Mouse (Mus musculus) yolk sac, embryonic 10.5 days (tissue): ENCODE measurements around the gene Ccdc116.
A peak's percentile ranks its signal among the peaks of the same experiment; 100 is the strongest.
"Not testable (repeated sequence)": the region's sequence is repeated elsewhere in the genome, so short reads cannot be mapped to it uniquely, and the experiment has no call there.

Experiments
- DNase-seq: peaks from one replicate; pipeline ENCODE4 v3.0.0-alpha.2; 2017; ENCODE audit warnings: low spot score

Gene Ccdc116

DNA sequence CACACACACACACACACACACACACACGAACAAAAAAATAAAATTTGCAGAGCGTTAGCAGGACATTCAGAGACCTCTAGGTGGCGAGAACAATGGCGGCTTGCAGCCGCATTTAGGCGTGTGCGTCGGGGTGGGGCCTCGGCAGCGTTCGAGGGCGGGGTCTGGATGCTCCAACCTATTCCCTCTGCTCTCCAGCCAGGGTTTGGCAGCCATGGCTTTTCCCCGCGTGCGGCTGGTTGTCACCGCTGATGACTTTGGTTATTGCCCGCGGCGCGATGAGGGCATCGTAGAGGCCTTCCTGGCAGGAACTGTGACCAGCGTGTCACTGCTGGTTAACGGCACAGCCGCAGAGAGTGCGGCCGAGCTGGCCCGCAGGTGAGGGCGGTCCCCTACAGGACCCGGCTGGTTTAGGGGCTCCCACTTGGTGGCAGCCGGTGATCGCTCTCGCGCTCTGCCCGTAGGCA is at the start of gene Ccdc116:
Gene Ccdc116 (minus strand): TSS at position 458 of the 464 bp plus-strand sequence.
- DNase-seq = peak; percentile 81

DNA sequence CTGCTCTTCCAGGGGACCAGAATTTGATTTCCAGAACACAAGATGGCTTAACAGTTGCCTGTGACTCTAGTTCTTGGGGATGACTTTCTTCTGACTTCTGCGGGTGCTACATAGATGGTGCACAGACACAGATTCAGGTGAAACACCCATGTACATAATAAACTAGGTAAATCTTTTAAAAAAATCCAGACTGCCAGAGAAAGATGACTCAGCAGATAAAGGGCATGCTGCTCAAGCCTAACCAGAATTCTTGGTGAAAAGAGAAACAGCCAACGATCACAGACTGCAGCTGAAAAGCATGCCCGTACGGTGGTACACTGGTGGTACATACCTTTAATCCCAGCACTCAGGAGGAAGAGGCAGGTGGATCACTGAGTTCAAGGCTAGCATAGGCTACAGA is 46.8 kb upstream of the Ccdc116 start:
- DNase-seq = no peak

DNA sequence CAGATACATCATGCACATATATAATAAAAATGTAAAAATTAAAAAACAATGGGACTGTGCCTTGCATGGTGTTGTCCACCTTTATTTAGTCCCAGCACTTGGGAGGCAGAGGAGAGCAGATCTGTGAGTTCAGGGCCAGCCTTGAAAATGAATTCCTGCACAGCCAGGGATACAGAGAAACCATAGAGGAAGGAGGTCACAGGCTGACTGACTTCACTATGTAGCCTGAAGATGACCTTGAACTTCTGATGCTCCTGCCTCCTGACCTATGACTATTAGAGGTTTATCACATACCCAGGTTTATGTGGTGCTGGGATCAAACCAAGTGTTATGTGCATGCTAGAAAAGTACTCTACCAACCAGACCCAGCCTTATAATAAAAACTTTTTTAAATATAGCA is 38.4 kb upstream of the Ccdc116 start:
- no peak for DNase-seq

DNA sequence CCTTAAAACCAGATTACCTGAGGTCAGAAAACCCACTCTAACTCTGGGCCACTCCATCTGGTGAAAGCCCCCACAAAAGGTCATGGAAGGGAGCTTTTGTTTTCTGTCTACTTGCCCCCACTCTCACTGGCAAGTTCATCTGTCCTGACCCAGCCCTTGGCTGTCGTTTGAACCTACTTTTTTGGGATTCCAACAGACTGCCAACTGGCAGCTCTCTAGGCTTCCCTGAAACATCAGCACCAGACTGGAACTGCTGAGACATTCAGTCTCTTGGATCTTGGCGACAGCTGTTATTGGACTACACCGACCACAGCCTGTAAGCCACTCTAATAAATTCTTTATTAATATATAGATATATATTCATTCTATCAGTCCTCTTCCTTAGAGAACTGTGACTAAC is 36.0 kb upstream of the Ccdc116 start:
- DNase-seq = no peak

DNA sequence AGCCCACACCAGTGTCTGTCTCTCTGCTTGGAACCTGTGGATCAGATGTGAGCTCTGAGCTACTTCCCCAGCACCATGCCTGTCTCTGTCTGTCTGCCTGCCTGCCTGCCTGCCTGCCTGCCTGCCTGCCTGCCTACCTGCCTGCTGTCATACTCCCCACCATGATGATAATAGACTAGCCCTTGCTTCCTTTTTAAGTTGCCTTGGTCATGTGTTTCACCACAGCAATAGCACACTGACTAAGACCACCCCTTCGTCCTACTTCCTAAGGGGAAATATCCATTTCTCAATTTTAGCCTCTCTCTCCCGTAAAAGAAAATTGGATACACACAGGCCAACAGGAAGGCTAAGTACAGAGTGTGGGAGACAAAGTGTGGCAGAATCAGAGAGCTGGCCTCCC is 35.1 kb upstream of the Ccdc116 start:
- no peak for DNase-seq

DNA sequence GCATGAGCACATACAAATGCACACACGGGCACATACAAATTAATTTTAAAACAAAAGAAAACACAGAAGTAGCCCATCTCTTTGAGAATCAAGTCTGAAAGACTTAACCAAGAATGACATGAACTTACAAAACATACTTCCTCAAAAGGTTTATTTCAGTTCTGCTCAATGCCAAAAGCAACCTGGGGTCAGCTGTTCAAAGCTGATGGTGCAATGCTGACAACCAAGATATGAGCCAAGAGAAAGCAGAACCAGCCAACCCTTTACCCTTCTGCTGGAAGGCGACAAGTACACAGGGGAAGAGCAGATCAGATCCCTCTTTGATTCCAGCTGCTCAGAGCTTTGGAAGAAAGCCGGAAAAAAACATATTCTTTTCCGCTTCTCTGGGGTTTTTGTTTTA is 34.4 kb upstream of the Ccdc116 start:
- no peak for DNase-seq

DNA sequence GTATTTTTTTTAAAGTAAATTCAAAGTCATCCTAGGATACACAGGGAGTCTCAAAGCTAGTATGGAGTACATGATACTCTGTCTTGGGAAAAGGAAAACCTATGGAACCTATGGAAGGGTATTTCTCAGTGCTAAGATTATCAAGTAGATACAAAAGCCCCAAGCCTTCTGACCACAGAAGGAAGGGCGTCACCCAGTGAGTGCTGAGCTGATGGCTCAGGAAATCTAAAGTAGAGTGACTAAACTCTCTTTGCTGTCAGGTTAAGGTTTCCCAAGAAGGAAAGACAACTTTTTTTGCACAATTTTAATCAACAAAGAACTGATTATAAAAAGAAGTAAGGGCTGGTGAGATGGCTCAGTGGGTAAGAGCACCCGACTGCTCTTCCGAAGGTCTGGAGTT is 32.7 kb upstream of the Ccdc116 start:
- no peak for DNase-seq

DNA sequence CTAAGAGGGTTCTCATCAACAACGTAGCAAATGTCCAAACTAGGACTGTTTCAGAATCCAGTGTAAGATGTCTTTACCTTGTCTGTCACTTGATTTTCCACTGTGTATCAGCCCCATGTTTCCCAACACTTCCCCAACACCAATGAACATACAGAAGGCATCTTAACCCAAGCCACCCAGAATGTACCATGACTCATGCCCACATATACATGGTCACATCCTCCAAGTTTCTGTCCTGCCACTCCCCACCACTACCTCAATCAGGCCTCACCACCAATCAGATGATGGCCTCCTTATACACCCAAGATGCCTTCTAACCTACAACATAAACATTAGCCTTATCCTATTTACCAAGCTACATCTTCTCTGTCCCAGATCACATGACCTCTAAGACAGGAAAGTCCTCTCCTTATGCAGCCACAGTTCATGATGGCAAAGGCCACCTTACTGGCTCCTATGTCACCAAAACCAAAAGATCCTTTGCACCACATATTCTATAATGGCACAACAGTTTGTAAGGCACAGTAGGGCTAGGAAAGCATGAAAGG is 30.7 kb upstream of the Ccdc116 start:
- DNase-seq = no peak

DNA sequence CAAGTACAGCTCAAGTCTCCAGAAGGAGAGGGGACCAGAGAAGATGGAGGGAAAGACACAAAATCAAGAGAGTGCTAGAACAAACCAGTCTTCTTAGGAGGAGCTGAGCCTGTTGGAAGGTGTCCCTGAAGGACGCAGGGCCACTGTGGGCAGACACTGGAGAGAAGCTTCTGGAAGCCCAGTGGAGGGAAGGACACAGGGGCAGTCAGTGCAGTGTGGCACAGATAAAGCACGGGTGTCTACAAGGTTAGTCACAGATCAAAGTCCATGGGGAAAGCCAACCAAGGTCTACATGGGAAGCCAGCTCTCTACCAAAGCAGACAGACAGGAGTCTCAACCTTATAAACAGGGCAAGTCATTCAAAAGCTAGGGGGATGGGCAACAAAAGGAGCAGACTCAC is 28.7 kb upstream of the Ccdc116 start:
- no peak for DNase-seq

DNA sequence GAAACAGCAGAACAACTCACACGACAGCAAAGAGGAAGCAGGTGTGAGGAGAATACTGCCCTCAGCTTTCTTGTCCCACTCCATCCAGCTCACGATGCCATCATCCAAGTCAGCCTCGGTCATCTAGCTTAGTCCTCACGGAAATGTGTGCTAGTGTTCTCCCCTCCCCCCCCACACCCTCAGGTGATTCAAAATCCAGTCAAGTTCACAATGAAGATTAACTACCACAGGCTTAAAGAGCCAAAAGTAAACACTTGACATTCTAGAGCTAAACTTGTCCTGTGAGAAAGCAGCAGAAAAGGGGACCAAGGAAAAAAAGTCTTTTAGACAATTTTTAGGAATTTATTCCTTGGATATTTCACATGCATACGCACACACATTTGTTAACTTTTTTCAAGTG is 21.0 kb upstream of the Ccdc116 start:
- no peak for DNase-seq

DNA sequence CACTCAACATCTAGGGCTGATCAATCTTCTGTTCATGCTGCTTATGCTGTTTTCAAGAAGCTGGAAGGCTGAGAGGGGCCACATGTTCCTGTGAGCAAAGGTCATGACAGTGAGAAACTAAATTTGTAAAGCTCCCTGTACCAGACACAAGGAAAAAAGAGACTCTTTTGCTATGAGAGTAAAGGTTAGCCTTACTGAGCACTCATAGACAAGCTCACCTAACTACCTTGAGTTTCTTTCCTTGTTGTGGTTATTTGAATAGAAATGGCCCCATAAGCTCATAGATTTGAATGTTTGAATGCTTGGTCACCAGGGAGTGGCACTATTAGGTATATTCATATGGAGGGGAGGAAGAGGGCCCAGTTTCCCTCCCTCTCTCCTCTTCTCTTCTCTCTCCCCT is 20.1 kb upstream of the Ccdc116 start:
- DNase-seq = no peak

DNA sequence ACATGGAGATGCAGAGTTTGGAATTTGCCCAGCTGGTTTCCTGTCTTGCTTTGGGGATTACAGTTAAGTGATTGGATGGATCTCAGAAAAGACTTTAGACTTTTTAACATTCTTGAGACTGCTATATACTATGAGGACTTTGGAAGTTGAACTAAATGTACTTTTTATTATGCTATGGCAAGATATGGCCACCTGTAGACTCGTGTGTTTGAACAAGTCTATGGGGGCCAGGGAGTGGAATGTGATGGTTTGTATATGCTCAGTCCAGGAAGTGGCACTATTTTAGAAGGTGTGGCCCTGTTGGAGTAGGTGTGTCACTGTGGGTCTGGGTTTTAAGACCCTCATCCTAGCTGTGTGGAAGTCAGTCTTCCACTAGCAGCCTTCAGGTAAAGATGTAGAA is 18.4 kb upstream of the Ccdc116 start:
- DNase-seq = not testable (repeated sequence)

DNA sequence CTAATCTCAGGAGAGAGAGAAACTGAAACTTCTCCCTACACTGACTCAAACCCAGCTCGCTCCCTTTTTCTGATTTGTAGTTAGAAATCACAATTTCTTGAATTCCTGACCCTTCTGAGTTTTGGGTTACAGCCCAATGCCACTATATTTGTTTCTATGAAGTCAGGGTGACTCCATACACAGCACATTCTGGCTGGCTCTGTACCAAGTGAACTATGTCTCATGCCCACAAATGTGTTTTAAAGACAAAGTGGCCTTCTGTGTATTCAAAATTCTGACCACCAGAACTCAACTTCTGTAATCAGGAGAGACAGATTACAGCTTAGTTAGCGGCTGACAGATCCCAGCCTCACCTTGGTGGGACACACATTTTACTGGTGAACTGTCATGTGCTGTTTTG is 7.3 kb upstream of the Ccdc116 start:
- DNase-seq = no peak

DNA sequence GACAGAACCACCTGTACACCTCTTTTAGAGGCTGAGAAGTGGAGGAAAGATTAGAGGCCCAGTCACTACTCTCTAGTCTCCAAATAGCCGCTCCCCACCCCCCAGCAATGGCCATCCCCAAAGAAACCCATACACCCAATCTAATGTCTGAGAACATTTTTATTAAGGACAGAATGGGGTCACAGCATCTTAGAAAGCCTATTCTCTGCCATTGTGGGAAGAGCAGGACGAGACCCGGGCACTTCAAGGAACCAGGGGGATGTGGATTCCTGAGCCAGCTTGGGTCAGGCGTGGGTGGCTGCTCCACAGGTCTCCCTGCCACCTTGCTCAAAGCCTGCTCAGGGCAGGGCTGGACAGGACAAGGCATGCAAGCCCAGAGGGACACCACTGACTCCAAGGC is 4.8 kb upstream of the Ccdc116 start:
- no peak for DNase-seq

DNA sequence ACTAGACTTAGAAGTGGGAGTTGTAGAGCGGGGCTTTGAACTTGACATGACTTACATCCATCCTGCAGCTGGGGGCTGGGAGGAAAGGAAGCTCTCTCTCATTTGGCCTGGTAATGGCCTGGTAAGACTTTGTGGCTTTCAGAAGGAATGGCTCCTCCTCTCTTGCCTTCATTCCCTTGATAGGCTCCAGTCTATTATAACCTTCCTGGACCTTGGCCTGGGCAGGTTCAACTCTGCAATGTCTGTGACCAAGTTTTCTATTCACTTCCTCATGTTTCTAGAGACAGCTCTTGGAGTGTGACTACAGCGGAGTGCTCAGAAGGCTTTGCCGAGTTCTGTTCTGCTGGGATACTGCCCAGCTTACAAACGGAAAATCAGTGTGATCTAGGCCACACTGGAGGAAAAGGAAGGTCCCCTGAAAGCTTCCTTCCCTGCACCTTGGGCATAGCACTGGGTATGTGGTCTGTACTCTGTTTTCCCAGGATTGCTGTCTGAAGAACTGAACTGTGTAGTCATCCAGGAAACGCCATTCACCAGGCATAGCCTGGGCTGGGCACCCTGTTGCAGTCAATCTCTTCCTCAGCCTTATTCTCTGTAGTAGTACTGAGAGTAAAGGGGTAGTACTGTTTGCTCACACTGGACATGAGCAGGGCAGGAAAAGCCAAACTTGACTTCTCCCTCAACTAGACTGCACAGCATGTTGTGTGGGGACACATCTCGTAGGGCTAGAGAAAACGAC is 3.7 kb upstream of the Ccdc116 start:
- peak; percentile 30 for DNase-seq

DNA sequence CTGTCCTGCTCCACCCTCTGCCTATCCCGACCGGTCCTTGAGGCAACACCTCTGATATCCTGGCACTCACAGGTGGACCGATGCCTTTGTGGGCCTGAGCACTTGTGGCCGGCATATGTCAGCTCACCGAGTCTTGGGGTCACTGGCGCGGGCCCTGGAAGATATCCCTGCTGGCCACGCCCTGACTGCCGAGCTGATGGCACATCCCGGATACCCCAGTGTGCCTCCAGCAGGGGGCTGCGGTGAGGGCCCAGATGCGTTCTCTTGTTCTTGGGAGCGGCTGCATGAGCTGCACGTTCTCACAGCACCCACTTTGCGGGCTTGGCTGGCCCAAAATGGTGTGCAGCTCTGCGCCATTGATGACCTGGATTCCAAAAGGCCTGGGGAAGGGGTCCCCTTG is 1.1 kb upstream of the Ccdc116 start:
- peak; percentile 50 for DNase-seq

DNA sequence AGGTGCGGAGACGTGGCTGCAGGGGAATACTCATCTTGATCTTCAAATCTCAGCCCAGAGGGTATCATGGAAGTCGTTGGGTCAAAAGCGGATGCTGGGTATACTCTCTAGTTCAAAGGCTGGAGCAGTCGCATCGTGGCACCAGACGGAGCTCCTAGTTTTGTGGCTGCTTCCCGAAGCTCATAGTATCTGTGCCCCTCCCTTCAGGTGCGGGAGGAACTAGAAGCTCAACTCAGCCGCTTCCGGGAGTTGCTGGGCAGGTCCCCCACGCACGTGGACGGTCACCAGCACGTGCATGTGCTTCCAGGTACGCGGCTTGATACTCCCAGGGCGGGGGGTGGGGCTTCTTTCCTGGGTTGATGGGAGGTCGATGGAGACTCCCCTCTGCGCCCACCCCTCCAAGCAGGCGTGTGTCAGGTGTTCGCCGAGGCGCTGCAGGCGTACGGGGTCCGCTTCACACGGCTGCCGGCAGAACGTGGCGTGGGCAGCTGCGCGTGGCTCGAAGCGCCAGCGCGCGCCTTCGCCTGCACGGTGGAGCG is 431 bp upstream of the Ccdc116 start:
- peak; percentile 20 for DNase-seq

DNA sequence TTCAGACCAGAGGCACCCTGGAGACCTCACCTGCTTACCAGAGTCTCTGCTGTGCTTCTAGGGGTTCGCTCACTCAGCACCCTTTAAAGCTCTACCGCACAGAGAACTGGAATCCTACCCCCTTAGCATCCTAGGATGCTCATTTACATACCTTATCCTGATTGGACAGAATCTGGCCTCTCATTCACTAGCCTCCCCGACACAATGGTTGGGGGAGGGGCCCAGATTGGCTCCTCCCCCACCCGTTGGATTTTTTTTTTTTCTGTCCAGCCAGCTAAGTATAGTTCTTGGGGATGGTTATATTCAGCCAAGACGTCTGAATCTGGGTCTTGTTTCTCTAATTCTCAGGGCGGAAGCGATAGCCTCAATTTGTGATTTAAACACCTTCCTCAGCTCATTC is 2.7 kb downstream of the Ccdc116 start, which contains the start of gene Ydjc:
Gene Ydjc (plus strand): TSS at position 283 of the 400 bp plus-strand sequence.
- no peak for DNase-seq

DNA sequence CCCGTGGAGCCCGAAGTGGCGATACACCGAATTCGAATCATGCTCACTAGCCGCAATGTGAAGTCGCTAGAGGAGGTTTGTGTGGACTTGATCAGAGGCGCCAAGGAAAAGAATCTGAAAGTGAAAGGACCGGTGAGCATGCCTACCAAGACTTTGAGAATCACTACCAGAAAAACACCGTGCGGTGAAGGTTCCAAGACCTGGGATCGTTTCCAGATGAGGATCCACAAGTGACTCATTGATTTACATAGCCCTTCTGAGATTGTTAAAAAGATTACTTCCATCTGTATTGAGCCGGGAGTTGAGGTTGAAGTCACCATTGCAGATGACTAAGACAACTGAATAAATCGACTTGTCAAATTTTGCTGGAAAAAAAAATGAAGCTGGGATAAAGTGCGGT is 9.7 kb downstream of the Ccdc116 start:
- DNase-seq = no peak

DNA sequence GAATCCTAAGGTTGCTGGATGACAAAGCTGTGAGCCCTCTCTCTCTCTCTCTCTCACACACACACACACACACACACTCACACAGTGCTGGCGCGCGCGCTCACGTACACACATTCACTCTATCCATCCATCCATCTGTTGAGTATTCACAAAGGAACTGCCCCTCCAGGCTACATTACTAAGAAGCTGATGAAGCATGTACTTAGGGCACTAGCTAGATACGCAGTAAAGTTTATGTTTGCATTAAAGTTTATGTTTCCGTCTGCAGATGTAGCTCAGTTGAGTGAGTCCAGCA is 14.2 kb downstream of the Ccdc116 start:
- DNase-seq = no peak

DNA sequence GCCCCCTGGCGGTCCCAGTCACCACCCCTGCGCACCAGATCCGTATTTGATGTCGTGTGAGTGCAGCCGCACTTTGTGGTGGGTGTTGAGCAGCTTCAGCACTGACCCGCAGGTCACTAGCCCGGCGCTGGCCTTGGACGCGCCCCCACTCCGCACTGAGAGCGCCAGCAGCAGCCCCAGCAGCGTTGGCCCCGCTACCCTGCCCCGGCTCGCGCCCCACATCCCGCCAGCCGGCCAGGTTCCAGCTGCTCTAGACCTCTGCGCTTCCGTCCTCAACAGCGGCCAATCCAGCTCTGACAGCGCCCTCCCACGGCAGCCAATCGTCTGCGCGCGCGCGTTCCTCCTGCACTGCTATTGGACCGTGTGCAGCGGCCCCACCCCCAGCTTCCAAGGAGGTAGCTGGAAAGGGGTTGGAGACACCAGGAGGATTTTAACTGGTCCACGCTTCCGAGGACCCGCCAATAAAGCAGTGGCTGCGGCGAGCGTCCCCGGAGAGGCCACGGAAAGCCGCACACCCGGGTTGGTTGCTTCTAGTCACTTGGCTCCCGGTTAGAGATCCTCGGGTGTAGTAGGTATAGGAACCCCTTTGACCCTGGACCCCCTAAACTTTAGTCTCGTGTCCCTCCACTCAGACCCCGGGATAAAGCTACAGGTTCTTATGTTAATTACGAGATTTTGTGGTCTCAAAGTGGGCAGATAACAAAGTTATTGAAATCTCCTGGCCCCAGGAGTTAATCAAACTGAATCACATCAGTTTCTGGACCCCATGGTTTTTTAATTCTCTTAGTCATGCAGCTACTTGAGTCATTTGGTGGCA is 14.7 kb downstream of the Ccdc116 start, which contains the start of gene Sdf2l1:
Gene Sdf2l1 (minus strand): TSS at position 295 of the 817 bp plus-strand sequence.
- peak; percentile 97 for DNase-seq

DNA sequence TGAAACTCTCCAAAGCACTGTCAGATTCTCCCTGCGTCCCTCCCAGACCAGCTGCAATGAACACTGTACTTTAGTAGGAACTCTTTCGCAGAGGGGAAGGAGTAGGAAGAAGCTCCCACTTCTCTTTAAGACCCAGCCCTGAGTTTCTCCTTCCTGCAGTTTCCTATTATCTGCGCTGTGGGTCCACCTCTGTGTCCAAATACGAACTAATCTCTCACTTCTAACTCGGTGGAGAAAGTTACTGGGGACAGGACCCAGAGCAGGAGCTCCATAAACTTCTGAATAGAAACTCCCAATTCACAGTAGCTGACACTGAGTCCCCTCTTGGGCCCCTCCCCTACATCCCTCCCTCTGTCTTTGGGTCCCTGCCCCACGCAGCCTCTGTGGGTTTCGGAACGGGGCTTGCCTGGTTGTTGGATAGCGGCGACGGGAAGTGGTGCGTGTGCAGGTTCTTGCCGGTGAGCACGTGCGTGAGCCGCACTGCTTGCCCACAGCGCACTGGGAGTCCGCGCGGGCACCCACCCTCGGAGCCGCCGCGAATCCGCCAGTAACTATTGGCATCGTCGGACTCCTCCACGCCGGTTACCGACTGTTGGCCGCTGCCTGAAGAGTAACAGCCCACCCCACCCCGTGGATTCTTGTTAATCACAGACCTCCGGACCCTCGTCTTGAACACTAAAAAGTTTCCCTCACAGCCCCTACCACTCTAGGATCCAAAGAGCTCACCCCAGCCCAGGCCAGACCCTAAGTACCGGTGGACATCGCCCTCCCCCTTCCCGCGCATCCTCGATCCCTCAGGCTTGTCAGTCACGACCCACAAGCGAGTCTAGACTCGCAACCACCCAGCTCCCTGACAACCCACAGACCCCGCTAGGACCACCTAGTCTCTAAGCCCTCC is 15.6 kb downstream of the Ccdc116 start:
- no peak for DNase-seq
